Comparison of ENCODE assay signal across 8 mouse cellular contexts in genomic region chr3:128088207-128088606, GRCm38 (mm10).
DNase-seq lines count a peak whose midpoint lies in the region; ATAC-seq and TF ChIP-seq lines count a peak whose summit lies in the region.

No protein-coding gene starts in this region.

- no peaks in the 10 kb centered on the region for H3K36me3 ChIP-seq in intestine, embryonic 14.5 days (ENCODE audit: control insufficient read depth, insufficient read depth, low read length)
- no peaks in the 10 kb centered on the region for H3K36me3 ChIP-seq in midbrain, embryonic 15.5 days (replicated peaks)

- ATAC-seq in intestine, embryonic 14.5 days (replicated peaks; ENCODE audit: low FRiP score, low TSS enrichment, low read depth) = peak; percentile 86
- peak; percentile 92 for ATAC-seq in midbrain, embryonic 15.5 days (replicated peaks)

- DNase-seq in adrenal gland, adult 2 months = peak; percentile 14
- no peak for DNase-seq in adrenal gland, postnatal 4 days (ENCODE audit: low spot score in 2 of 2)
- DNase-seq in Muller cell, postnatal 12 days (ENCODE audit: inconsistent ontology term) = peak; percentile 32
- peak; percentile 58 for DNase-seq in intestine, embryonic 14.5 days (ENCODE audit: low spot score)
- DNase-seq in left cerebral cortex, postnatal 14 days (ENCODE audit: low spot score in 2 of 2) = peak; percentile 42 to 58
- DNase-seq in thymus, postnatal 25 days = peak; percentile 29

- no peaks in the 10 kb centered on the region for H3K27me3 ChIP-seq in intestine, embryonic 14.5 days (replicated peaks; ENCODE audit: control insufficient read depth, insufficient read depth, low read length)
- no peaks in the 10 kb centered on the region for H3K27me3 ChIP-seq in midbrain, embryonic 15.5 days (replicated peaks)

- H3K4me3 ChIP-seq in embryonic fibroblast, embryonic 13.5 days (ENCODE audit: insufficient read depth, low read length) = no peak overlapping the region
- H3K4me3 ChIP-seq in intestine, embryonic 14.5 days (ENCODE audit: low read depth, low read length) = no peak overlapping the region
- no peak overlapping the region for H3K4me3 ChIP-seq in midbrain, embryonic 15.5 days

- 36% methylated on average over 4 of the region's 4 CpGs for WGBS in intestine, embryonic 14.5 days
- 39% methylated on average over 4 of the region's 4 CpGs for WGBS in midbrain, embryonic 15.5 days

- intact Hi-C loops in left cerebral cortex, postnatal 14 days (cut with DNase I) = loop anchor here (5.0 kb wide), 1 partner anchor 249 kb away; no protein-coding TSS in a partner anchor

- no peaks in the 10 kb centered on the region for H3K9me3 ChIP-seq in intestine, embryonic 14.5 days (ENCODE audit: control insufficient read depth, low read length)
- H3K9me3 ChIP-seq in midbrain, embryonic 15.5 days = no peaks in the 10 kb centered on the region

- TF ChIP-seq POLR2A in embryonic fibroblast, embryonic 13.5 days (IDR thresholded peaks at IDR 0.05; ENCODE audit: low read depth, low read length) = no peak

- no peak overlapping the region for H3K9ac ChIP-seq in intestine, embryonic 14.5 days (ENCODE audit: low read length)
- no peak overlapping the region for H3K9ac ChIP-seq in midbrain, embryonic 15.5 days

- no peaks in the 10 kb centered on the region for H3K4me1 ChIP-seq in embryonic fibroblast, embryonic 13.5 days (ENCODE audit: control insufficient read depth, insufficient read depth, low read length)
- no peaks in the 10 kb centered on the region for H3K4me1 ChIP-seq in intestine, embryonic 14.5 days (replicated peaks; ENCODE audit: control insufficient read depth, insufficient read depth, low read length)
- no peaks in the 10 kb centered on the region for H3K4me1 ChIP-seq in midbrain, embryonic 15.5 days

- peak; percentile 69; the same call in 1 of the 2 replicates for TF ChIP-seq CTCF in embryonic fibroblast, embryonic 13.5 days (IDR thresholded peaks at IDR 0.05; ENCODE audit: borderline replicate concordance, insufficient read depth, low read length)

- H3K4me2 ChIP-seq in intestine, embryonic 14.5 days (ENCODE audit: low read length) = no peak overlapping the region
- no peak overlapping the region for H3K4me2 ChIP-seq in midbrain, embryonic 15.5 days

- H3K27ac ChIP-seq in embryonic fibroblast, embryonic 13.5 days (ENCODE audit: insufficient read depth, low read length) = no peak overlapping the region
- no peak overlapping the region for H3K27ac ChIP-seq in intestine, embryonic 14.5 days (ENCODE audit: low read depth)
- no peak overlapping the region for H3K27ac ChIP-seq in midbrain, embryonic 15.5 days

Comparison
In these comparisons a context has a peak if more than half of its experiments do, and no peak if none do; other contexts are left out.
1. DNase-seq: peak in adrenal gland, adult 2 months (single experiment), Muller cell, postnatal 12 days (single experiment), intestine, embryonic 14.5 days (single experiment), left cerebral cortex, postnatal 14 days (2 of 2) and thymus, postnatal 25 days (single experiment); none in adrenal gland, postnatal 4 days (0 of 2).